In the genomic region with DNA sequence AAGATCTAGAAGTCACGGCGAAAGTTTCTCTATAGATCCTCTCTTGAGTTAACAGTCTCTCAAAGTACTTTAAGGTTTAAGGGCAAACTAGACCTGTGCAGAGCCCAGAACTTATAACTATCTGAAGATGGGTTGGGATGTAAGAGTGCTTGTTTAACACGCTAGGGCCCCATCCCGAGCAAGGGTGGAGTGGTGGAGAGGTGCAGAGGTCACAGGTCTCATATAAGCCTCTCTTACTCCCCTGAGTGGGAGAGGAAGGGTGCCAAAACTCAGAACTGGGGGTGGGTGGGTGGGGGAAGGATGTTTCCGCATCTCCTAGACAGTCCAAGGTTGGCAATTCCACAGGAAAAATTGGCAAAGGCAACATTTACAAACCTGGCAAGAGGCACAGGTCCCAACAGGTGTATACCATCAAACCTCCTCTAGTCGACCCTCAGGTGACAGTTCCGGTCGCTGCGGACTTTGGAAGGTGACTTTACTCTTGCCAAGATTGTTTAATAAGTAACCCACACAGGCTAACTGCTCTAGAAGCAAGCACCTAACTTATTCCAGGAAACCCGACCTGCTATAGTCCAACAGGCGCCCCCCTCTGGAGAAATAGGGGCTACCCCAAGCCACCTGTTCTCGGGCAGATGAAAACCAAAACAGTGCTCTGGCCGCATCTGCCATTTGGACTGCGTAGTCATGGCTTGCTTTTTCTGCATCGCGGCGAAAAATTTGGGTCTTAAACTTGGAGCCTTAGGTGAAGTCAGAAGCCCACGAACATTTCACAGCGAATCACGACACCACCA, we compare ENCODE assay signal across 9 mouse cellular contexts. TPM values are rescaled to one million over a fixed set of nuclear protein-coding genes. Genes with fewer than 3 reads are reported as not detected.
DNase-seq lines count a peak whose midpoint lies in the region; ATAC-seq and TF ChIP-seq lines count a peak whose summit lies in the region.
"Had no signal": no experiment of that assay in that cellular context is flagged by ENCODE, and none has a peak within 500 bp of the region (broad histone marks: within the 10 kb centered on the region; RNA-seq: fewer than 3 reads in every experiment).

No protein-coding gene starts in this region.

- peak overlapping the region; percentile 62 for H3K4me3 ChIP-seq in erythroblast, embryonic 14.5 days (replicated peaks)
- H3K4me3 ChIP-seq in brown adipose tissue, adult 24 weeks (ENCODE audit: insufficient read depth, low read depth, low read length): peak overlapping the region; percentile 88
- H3K4me3 ChIP-seq in heart, postnatal 0 days (ENCODE audit: low read depth, low read length): peak overlapping the region; percentile 77
- H3K4me3 ChIP-seq in stomach, embryonic 15.5 days (replicated peaks): peak overlapping the region; percentile 76

- H3K36me3 ChIP-seq in erythroblast, embryonic 14.5 days (ENCODE audit: control insufficient read depth): no peaks in the 10 kb centered on the region
- H3K36me3 ChIP-seq in heart, postnatal 0 days (replicated peaks; ENCODE audit: control insufficient read depth, insufficient read depth, low read length): no peaks in the 10 kb centered on the region
- no peaks in the 10 kb centered on the region for H3K36me3 ChIP-seq in stomach, embryonic 15.5 days

- H3K9ac ChIP-seq in heart, postnatal 0 days (replicated peaks; ENCODE audit: low read depth, low read length): peak overlapping the region; percentile 58; the same call in 1 of the 2 replicates
- peak overlapping the region; percentile 77 for H3K9ac ChIP-seq in stomach, embryonic 15.5 days

- H3K9me3 ChIP-seq in erythroblast, embryonic 14.5 days (ENCODE audit: control insufficient read depth, low read length): no peaks in the 10 kb centered on the region
- no peaks in the 10 kb centered on the region for H3K9me3 ChIP-seq in heart, postnatal 0 days (replicated peaks; ENCODE audit: control insufficient read depth, low read length)
- H3K9me3 ChIP-seq in stomach, embryonic 15.5 days: no peaks in the 10 kb centered on the region

- peaks cover 21% of the 10 kb centered on the region for H3K4me1 ChIP-seq in erythroblast, embryonic 14.5 days (ENCODE audit: control insufficient read depth)
- H3K4me1 ChIP-seq in brown adipose tissue, adult 24 weeks (ENCODE audit: control insufficient read depth, insufficient read depth, insufficient read length, low read length): no peaks in the 10 kb centered on the region
- no peaks in the 10 kb centered on the region for H3K4me1 ChIP-seq in heart, postnatal 0 days (ENCODE audit: control insufficient read depth, insufficient read depth)
- peaks cover 9% of the 10 kb centered on the region for H3K4me1 ChIP-seq in stomach, embryonic 15.5 days

- peak; percentile 9 for DNase-seq in heart, postnatal 0 days (ENCODE audit: low spot score)
- DNase-seq in large intestine, adult 2 months (ENCODE audit: low read depth, low spot score): peak; percentile 93
- no peak for DNase-seq in right cerebral cortex, postnatal 36 days (ENCODE audit: low spot score in 2 of 2)

- H3K27ac ChIP-seq in brown adipose tissue, adult 24 weeks (replicated peaks; ENCODE audit: low read depth, low read length): peak overlapping the region; percentile 24; the same call in 1 of the 2 replicates
- no peak overlapping the region for H3K27ac ChIP-seq in heart, postnatal 0 days (ENCODE audit: low read depth)
- peak overlapping the region; percentile 93 for H3K27ac ChIP-seq in stomach, embryonic 15.5 days

- peak overlapping the region; percentile 100 for H3K4me2 ChIP-seq in heart, postnatal 0 days (ENCODE audit: low read depth, low read length)
- H3K4me2 ChIP-seq in stomach, embryonic 15.5 days: peak overlapping the region; percentile 82

- WGBS in heart, postnatal 0 days: 34% methylated on average over 20 of the region's 20 CpGs
- 13% methylated on average over 20 of the region's 20 CpGs for WGBS in large intestine, adult 2 months
- 16% methylated on average over 20 of the region's 20 CpGs for whole genome bisulfite sequencing in stomach, embryonic 15.5 days

- no peak for TF ChIP-seq EP300 in heart, postnatal 0 days (IDR thresholded peaks at IDR 0.05; ENCODE audit: low read depth)

- H3K27me3 ChIP-seq in erythroblast, embryonic 14.5 days (ENCODE audit: control insufficient read depth): peaks cover 31% of the 10 kb centered on the region
- no peaks in the 10 kb centered on the region for H3K27me3 ChIP-seq in heart, postnatal 0 days (ENCODE audit: control insufficient read depth, insufficient read depth, low read length)
- no peaks in the 10 kb centered on the region for H3K27me3 ChIP-seq in stomach, embryonic 15.5 days (replicated peaks)

- ATAC-seq in erythroblast, adult 5-6 weeks (replicated peaks; ENCODE audit: low FRiP score, poor library complexity, severe bottlenecking): no peak
- no peak for ATAC-seq in heart, postnatal 0 days (ENCODE audit: insufficient read depth, low read depth)
- ATAC-seq in megakaryocyte-erythroid progenitor cell, adult 5-6 weeks (replicated peaks; ENCODE audit: low FRiP score, low TSS enrichment, poor library complexity, severe bottlenecking): peak; percentile 30; the same call in 1 of the 2 replicates
- peak; percentile 74 for ATAC-seq in stomach, embryonic 15.5 days (ENCODE audit: insufficient read depth, low FRiP score, low read depth)

- peak; percentile 20 for TF ChIP-seq CTCF in heart, postnatal 0 days (IDR thresholded peaks at IDR 0.05; ENCODE audit: low read depth)

RNA-seq across cellular contexts. Expression of a gene that starts 2.0 kb away (rescaled TPM):
- polyA plus RNA-seq in erythroblast, embryonic 14.5 days (2012): 0.01 TPM in 1 of 2 replicates, not detected in the other
- total RNA-seq in erythroblast, adult 5-6 weeks (2015; ENCODE audit: low replicate concordance): 0.19 and 1.3 TPM in 2 replicates
- total RNA-seq in erythroblast, adult 5-6 weeks (2017; ENCODE audit: low replicate concordance): 0.98 and 1.2 TPM in 2 replicates
- polyA plus RNA-seq in brown adipose tissue, adult 24 weeks (2012; ENCODE audit: insufficient read depth, insufficient read length, missing spikeins): 3.3 and 3.5 TPM in 2 replicates
- 0.04 and 2.0 TPM in 2 replicates for total RNA-seq in heart, postnatal 0 days (2014; rRNA removed; ENCODE audit: low replicate concordance)
- 1.0 and 1.2 TPM in 2 replicates for polyA plus RNA-seq in heart, postnatal 0 days (2015; fragmentation: Nextera tagmentation; extraction: Ambion mirVana)
- 6.7 and 18.2 TPM in 2 replicates for polyA plus RNA-seq in large intestine, adult 2 months (2012; rRNA removed)
- total RNA-seq in megakaryocyte-erythroid progenitor cell, adult 5-6 weeks (2014; fragmentation: Nextera tagmentation): 2.1 and 6.6 TPM in 2 replicates
- total RNA-seq in megakaryocyte-erythroid progenitor cell, adult 5-6 weeks (2017): 2.2 and 3.1 TPM in 2 replicates
- polyA plus RNA-seq in stomach, embryonic 15.5 days (2015; fragmentation: Nextera tagmentation; extraction: Ambion mirVana): 29.5 and 32.1 TPM in 2 replicates

RNA-seq across cellular contexts. Expression of a gene that starts 3.5 kb away (rescaled TPM):
- polyA plus RNA-seq in erythroblast, embryonic 14.5 days (2012): not detected in 2 replicates
- total RNA-seq in erythroblast, adult 5-6 weeks (2015; ENCODE audit: low replicate concordance): not detected in 2 replicates
- total RNA-seq in erythroblast, adult 5-6 weeks (2017; ENCODE audit: low replicate concordance): not detected in 2 replicates
- polyA plus RNA-seq in brown adipose tissue, adult 24 weeks (2012; ENCODE audit: insufficient read depth, insufficient read length, missing spikeins): not detected in 2 replicates
- total RNA-seq in heart, postnatal 0 days (2014; rRNA removed; ENCODE audit: low replicate concordance): not detected in 2 replicates
- polyA plus RNA-seq in heart, postnatal 0 days (2015; fragmentation: Nextera tagmentation; extraction: Ambion mirVana): not detected in 2 replicates
- polyA plus RNA-seq in large intestine, adult 2 months (2012; rRNA removed): not detected in 2 replicates
- not detected in 2 replicates for total RNA-seq in megakaryocyte-erythroid progenitor cell, adult 5-6 weeks (2014; fragmentation: Nextera tagmentation)
- total RNA-seq in megakaryocyte-erythroid progenitor cell, adult 5-6 weeks (2017): not detected in 2 replicates
- 0.39 and 0.73 TPM in 2 replicates for polyA plus RNA-seq in stomach, embryonic 15.5 days (2015; fragmentation: Nextera tagmentation; extraction: Ambion mirVana)
- polyA plus RNA-seq: C2C12 had no signal

Comparison
In these comparisons a context has a peak if more than half of its experiments do, and no peak if none do; other contexts are left out.
1. ATAC-seq: peak in megakaryocyte-erythroid progenitor cell, adult 5-6 weeks (single experiment) and stomach, embryonic 15.5 days (single experiment); none in erythroblast, adult 5-6 weeks (single experiment) and heart, postnatal 0 days (single experiment).
2. DNase-seq: peak in heart, postnatal 0 days (single experiment) and large intestine, adult 2 months (single experiment); none in right cerebral cortex, postnatal 36 days (0 of 2).
3. Peak in every context shown above with its lines, with median percentiles within 50 percentile points of each other: H3K4me3 ChIP-seq.